Mouse (Mus musculus): ENCODE results near the gene Acot6. TPM values are rescaled to one million over a fixed set of nuclear protein-coding genes. Genes with fewer than 3 reads are reported as not detected.
A peak's percentile ranks its signal among the peaks of the same experiment; 100 is the strongest.

The Acot6 gene
- polyA plus RNA-seq, 1 experiment from 2014 or later = 8.4 TPM

GRCm38 (mm10) chr12:84053679-84054391 lies 46.6 kb upstream of the Acot6 start:
- peak overlapping the region; percentile 80 for H3K4me2 ChIP-seq (replicated peaks; ENCODE audit: low read depth)
- H3K4me3 ChIP-seq (ENCODE audit: low read depth, low read length) = peak overlapping the region; percentile 40
- no peaks in the 10 kb centered on the region for H3K36me3 ChIP-seq (ENCODE audit: control insufficient read depth, insufficient read depth)
- H3K27ac ChIP-seq (ENCODE audit: low read depth, low read length) = peak overlapping the region; percentile 35; the same call in 1 of the 2 replicates
- peak overlapping the region; percentile 40 for H3K9ac ChIP-seq (ENCODE audit: low read depth, low read length)
- no peaks in the 10 kb centered on the region for H3K27me3 ChIP-seq (replicated peaks; ENCODE audit: control insufficient read depth, insufficient read depth, low read length)
- no peaks in the 10 kb centered on the region for H3K9me3 ChIP-seq (ENCODE audit: control insufficient read depth)
- peak; percentile 51 for TF ChIP-seq CTCF (IDR thresholded peaks at IDR 0.05; ENCODE audit: low read depth)
- 3% methylated on average over 35 of the region's 46 CpGs for WGBS
- ATAC-seq = peak; percentile 46; the same call in 1 of the 2 replicates
- 0 out of 2 replicates have a peak, but pooled peaks cover 4% of the 10 kb centered on the region for H3K4me1 ChIP-seq (replicated peaks; ENCODE audit: control insufficient read depth, insufficient read depth, low read length)

GRCm38 (mm10) chr12:84060946-84061345 lies 39.5 kb upstream of the Acot6 start:
- WGBS = 24% methylated on average over 2 of the region's 2 CpGs
- no peaks in the 10 kb centered on the region for H3K36me3 ChIP-seq (ENCODE audit: control insufficient read depth, insufficient read depth)
- no peak overlapping the region for H3K4me2 ChIP-seq (replicated peaks; ENCODE audit: low read depth)
- peak; percentile 78 for TF ChIP-seq CTCF (IDR thresholded peaks at IDR 0.05; ENCODE audit: low read depth)
- no peak overlapping the region for H3K9ac ChIP-seq (ENCODE audit: low read depth, low read length)
- H3K4me3 ChIP-seq (ENCODE audit: low read depth, low read length) = no peak overlapping the region
- ATAC-seq = peak; percentile 38; the same call in 1 of the 2 replicates
- H3K27ac ChIP-seq (ENCODE audit: low read depth, low read length) = no peak overlapping the region
- H3K4me1 ChIP-seq (replicated peaks; ENCODE audit: control insufficient read depth, insufficient read depth, low read length) = no peaks in the 10 kb centered on the region
- H3K27me3 ChIP-seq (replicated peaks; ENCODE audit: control insufficient read depth, insufficient read depth, low read length) = no peaks in the 10 kb centered on the region
- H3K9me3 ChIP-seq (ENCODE audit: control insufficient read depth) = no peaks in the 10 kb centered on the region

- no peak overlapping the region for H3K4me2 ChIP-seq (replicated peaks; ENCODE audit: low read depth)
- no peaks in the 10 kb centered on the region for H3K9me3 ChIP-seq (ENCODE audit: control insufficient read depth)
- no peaks in the 10 kb centered on the region for H3K36me3 ChIP-seq (ENCODE audit: control insufficient read depth, insufficient read depth)
- no peak overlapping the region for H3K4me3 ChIP-seq (ENCODE audit: low read depth, low read length)
- TF ChIP-seq CTCF (IDR thresholded peaks at IDR 0.05; ENCODE audit: low read depth) = no peak
- 90% methylated on average over 20 of the region's 20 CpGs for WGBS
- H3K4me1 ChIP-seq (replicated peaks; ENCODE audit: control insufficient read depth, insufficient read depth, low read length) = no peaks in the 10 kb centered on the region
- no peak for ATAC-seq
- no peak overlapping the region for H3K9ac ChIP-seq (ENCODE audit: low read depth, low read length)
- no peak overlapping the region for H3K27ac ChIP-seq (ENCODE audit: low read depth, low read length)
- H3K27me3 ChIP-seq (replicated peaks; ENCODE audit: control insufficient read depth, insufficient read depth, low read length) = no peaks in the 10 kb centered on the region
These were observed 38.1 kb upstream of the Acot6 start for GRCm38 (mm10) chr12:84062336-84062735.

GRCm38 (mm10) chr12:84063228-84063627 lies 37.2 kb upstream of the Acot6 start:
- WGBS = 73% methylated on average over 5 of the region's 5 CpGs
- H3K4me3 ChIP-seq (ENCODE audit: low read depth, low read length) = no peak overlapping the region

GRCm38 (mm10) chr12:84063833-84064232 lies 36.6 kb upstream of the Acot6 start:
- Histone ChIP-seq H3K27ac (ENCODE audit: low read depth, low read length) (no peak overlapping the region), H3K9me3 (ENCODE audit: control insufficient read depth) (no peaks in the 10 kb centered on the region), H3K36me3 (ENCODE audit: control insufficient read depth, insufficient read depth) (no peaks in the 10 kb centered on the region), H3K4me2 (replicated peaks; ENCODE audit: low read depth) (no peak overlapping the region), H3K4me1 (replicated peaks; ENCODE audit: control insufficient read depth, insufficient read depth, low read length) (no peaks in the 10 kb centered on the region), H3K9ac (ENCODE audit: low read depth, low read length) (no peak overlapping the region), H3K4me3 (ENCODE audit: low read depth, low read length) (no peak overlapping the region), H3K27me3 (replicated peaks; ENCODE audit: control insufficient read depth, insufficient read depth, low read length) (no peaks in the 10 kb centered on the region)
- ATAC-seq = no peak
- TF ChIP-seq CTCF (IDR thresholded peaks at IDR 0.05; ENCODE audit: low read depth) = no peak
- WGBS = 63% methylated on average over 2 of the region's 2 CpGs

More at GRCm38 (mm10) chr12:84063228-84063627, 37.2 kb upstream of the Acot6 start:
- no peaks in the 10 kb centered on the region for H3K9me3 ChIP-seq (ENCODE audit: control insufficient read depth)
- H3K27me3 ChIP-seq (replicated peaks; ENCODE audit: control insufficient read depth, insufficient read depth, low read length) = no peaks in the 10 kb centered on the region
- H3K36me3 ChIP-seq (ENCODE audit: control insufficient read depth, insufficient read depth) = no peaks in the 10 kb centered on the region
- ATAC-seq = no peak
- no peaks in the 10 kb centered on the region for H3K4me1 ChIP-seq (replicated peaks; ENCODE audit: control insufficient read depth, insufficient read depth, low read length)
- peak; percentile 66 for TF ChIP-seq CTCF (IDR thresholded peaks at IDR 0.05; ENCODE audit: low read depth)
- no peak overlapping the region for H3K27ac ChIP-seq (ENCODE audit: low read depth, low read length)
- H3K9ac ChIP-seq (ENCODE audit: low read depth, low read length) = no peak overlapping the region
- H3K4me2 ChIP-seq (replicated peaks; ENCODE audit: low read depth) = no peak overlapping the region

GRCm38 (mm10) chr12:84064621-84065020 lies 35.8 kb upstream of the Acot6 start:
- Histone ChIP-seq H3K4me3 (ENCODE audit: low read depth, low read length) (no peak overlapping the region), H3K36me3 (ENCODE audit: control insufficient read depth, insufficient read depth) (no peaks in the 10 kb centered on the region), H3K9ac (ENCODE audit: low read depth, low read length) (no peak overlapping the region), H3K9me3 (ENCODE audit: control insufficient read depth) (no peaks in the 10 kb centered on the region), H3K27me3 (replicated peaks; ENCODE audit: control insufficient read depth, insufficient read depth, low read length) (no peaks in the 10 kb centered on the region), H3K4me2 (replicated peaks; ENCODE audit: low read depth) (no peak overlapping the region), H3K27ac (ENCODE audit: low read depth, low read length) (no peak overlapping the region), H3K4me1 (replicated peaks; ENCODE audit: control insufficient read depth, insufficient read depth, low read length) (no peaks in the 10 kb centered on the region)
- WGBS = 76% methylated on average over 8 of the region's 8 CpGs
- TF ChIP-seq CTCF (IDR thresholded peaks at IDR 0.05; ENCODE audit: low read depth) = no peak
- no peak for ATAC-seq
